Mouse (Mus musculus): ENCODE measurements around the gene Sbk2. TPM values are rescaled to one million over a fixed set of nuclear protein-coding genes. Genes with fewer than 3 reads are reported as not detected.

Sbk2 gene
- polyA plus RNA-seq, 1 experiment from 2014 or later, result not detected

DNA sequence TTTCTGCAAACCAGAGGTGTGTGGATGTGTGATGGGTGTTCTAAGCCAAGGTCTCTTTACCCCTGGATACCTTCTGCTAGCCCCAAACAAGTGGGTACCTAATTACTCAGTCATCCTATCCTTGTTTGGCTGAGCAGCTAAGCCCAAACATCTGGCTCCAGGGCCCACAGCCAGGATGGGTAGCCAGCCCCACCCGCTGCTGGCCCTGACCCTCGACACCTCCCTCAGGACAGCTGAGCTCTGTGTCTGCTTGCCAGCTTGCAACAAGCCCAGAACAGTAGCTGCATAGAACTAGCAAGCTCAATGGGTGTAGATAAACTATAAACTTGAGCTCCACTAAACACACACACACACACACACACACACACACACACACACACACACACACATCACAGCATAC lies 16.4 kb downstream of the Sbk2 start:
- no peak for ATAC-seq (ENCODE audit: low FRiP score)
- Histone ChIP-seq H3K4me2 (no peak overlapping the region), H3K27me3 (no peaks in the 10 kb centered on the region), H3K36me3 (replicated peaks) (no peaks in the 10 kb centered on the region), H3K9ac (no peak overlapping the region), H3K4me1 (peaks cover 4% of the 10 kb centered on the region; the same call in 1 of the 2 replicates), H3K9me3 (no peaks in the 10 kb centered on the region), H3K4me3 (replicated peaks) (no peak overlapping the region), H3K27ac (no peak overlapping the region)
- 73% methylated on average over 2 of the region's 2 CpGs for WGBS

- Histone ChIP-seq H3K36me3 (replicated peaks) (no peaks in the 10 kb centered on the region), H3K9me3 (no peaks in the 10 kb centered on the region), H3K9ac (no peak overlapping the region; the same call in 1 of the 2 replicates), H3K27me3 (no peaks in the 10 kb centered on the region), H3K4me2 (peak overlapping the region; percentile 45), H3K4me3 (replicated peaks) (peak overlapping the region; percentile 28), H3K27ac (no peak overlapping the region), H3K4me1 (peaks cover 4% of the 10 kb centered on the region; the same call in 1 of the 2 replicates)
- WGBS, result 19% methylated on average over 15 of the region's 15 CpGs
- ATAC-seq (ENCODE audit: low FRiP score), result peak; percentile 76
Observed at GRCm38 (mm10) chr7:4943223-4943815, 20.9 kb downstream of the Sbk2 start.

- H3K9ac ChIP-seq, result no peak overlapping the region
- H3K4me1 ChIP-seq, result peaks cover 4% of the 10 kb centered on the region; the same call in 1 of the 2 replicates
- H3K27ac ChIP-seq, result no peak overlapping the region
- H3K4me3 ChIP-seq (replicated peaks), result no peak overlapping the region
- no peaks in the 10 kb centered on the region for H3K27me3 ChIP-seq
- H3K36me3 ChIP-seq (replicated peaks), result no peaks in the 10 kb centered on the region
- ATAC-seq (ENCODE audit: low FRiP score), result no peak
- 56% methylated on average over 5 of the region's 5 CpGs for WGBS
- H3K4me2 ChIP-seq, result no peak overlapping the region
- no peaks in the 10 kb centered on the region for H3K9me3 ChIP-seq
Observed at GRCm38 (mm10) chr7:4942673-4943072, 21.5 kb downstream of the Sbk2 start.

DNA sequence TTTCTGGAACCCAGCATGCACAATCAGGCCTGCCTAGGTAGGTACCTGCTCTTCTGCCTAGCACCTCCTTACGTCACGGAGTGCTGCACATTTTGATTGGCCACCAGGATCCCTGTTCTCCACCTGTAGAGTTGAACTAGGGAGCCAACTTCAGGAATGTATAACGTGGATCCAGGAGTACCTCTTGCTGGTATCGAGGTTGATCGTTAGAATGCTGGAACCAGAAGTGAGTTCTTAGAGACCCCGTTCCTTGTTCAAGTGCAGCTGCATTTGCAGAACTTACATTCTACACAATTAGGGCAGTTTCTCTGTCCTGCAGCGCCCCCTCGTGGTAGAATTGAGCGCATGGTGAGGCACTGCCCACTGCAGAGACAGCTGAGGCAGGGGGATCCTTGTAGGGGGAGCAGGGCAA lies 24.1 kb downstream of the Sbk2 start:
- H3K9ac ChIP-seq, result no peak overlapping the region
- no peak overlapping the region for H3K27ac ChIP-seq
- H3K4me3 ChIP-seq (replicated peaks), result no peak overlapping the region
- no peaks in the 10 kb centered on the region for H3K9me3 ChIP-seq
- H3K4me2 ChIP-seq, result no peak overlapping the region
- 21% methylated on average over 9 of the region's 9 CpGs for WGBS
- no peaks in the 10 kb centered on the region for H3K36me3 ChIP-seq (replicated peaks)
- ATAC-seq (ENCODE audit: low FRiP score), result peak; percentile 67; the same call in 1 of the 2 replicates
- peaks cover 4% of the 10 kb centered on the region; the same call in 1 of the 2 replicates for H3K4me1 ChIP-seq
- H3K27me3 ChIP-seq, result no peaks in the 10 kb centered on the region

DNA sequence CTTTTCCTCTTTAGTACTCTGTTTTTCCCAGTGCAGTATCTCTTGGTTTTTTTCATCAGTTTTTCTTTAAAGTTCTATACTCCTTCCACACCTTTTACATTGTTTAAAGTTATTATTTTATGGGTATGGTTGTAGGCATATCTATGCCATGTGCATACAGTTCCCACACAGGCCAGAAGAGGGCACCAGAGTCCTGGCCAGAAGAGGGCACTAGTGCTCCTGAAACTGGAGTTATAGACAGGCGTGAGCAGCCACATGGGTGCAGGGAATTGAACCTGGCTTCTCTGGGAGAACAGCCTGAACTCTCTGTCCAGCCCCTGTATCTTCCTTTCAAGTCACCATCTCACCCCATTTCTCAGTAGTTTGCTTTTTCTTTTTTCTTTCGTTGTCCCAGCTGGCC lies 25.8 kb downstream of the Sbk2 start:
- ATAC-seq (ENCODE audit: low FRiP score), result no peak; the same call in 1 of the 2 replicates
- WGBS, result 30% methylated on average over 2 of the region's 2 CpGs

DNA sequence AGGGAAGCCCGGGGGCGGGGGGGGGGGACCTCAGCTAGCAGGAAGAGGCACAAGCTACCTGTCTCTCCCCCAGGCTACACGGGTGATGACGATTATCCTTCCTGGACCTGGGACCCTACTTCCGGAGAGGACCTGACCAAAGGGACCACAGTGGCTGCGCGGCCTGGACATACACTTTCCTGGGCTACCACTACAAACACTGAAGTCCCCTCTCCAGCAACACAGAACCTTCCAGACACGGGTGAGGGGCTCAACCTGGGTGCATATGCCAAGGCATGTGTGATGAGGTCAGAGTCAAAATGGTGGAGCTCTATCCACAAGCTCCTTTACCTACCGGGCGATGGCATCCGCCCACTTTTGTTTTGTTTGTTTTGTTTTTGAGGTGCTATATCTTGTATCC lies 26.8 kb downstream of the Sbk2 start:
- Histone ChIP-seq H3K9me3 (0 out of 2 replicates have a peak, but pooled peaks cover 7% of the 10 kb centered on the region), H3K27ac (no peak overlapping the region), H3K4me2 (no peak overlapping the region), H3K36me3 (replicated peaks) (no peaks in the 10 kb centered on the region), H3K27me3 (no peaks in the 10 kb centered on the region), H3K4me1 (no peaks in the 10 kb centered on the region), H3K4me3 (replicated peaks) (no peak overlapping the region), H3K9ac (no peak overlapping the region)
- 87% methylated on average over 10 of the region's 11 CpGs for WGBS
- ATAC-seq (ENCODE audit: low FRiP score), result no peak

More for the DNA sequence above, 25.8 kb downstream of the Sbk2 start:
- Histone ChIP-seq H3K4me1 (peaks cover 2% of the 10 kb centered on the region; the same call in 1 of the 2 replicates), H3K27me3 (no peaks in the 10 kb centered on the region), H3K4me3 (replicated peaks) (no peak overlapping the region), H3K9me3 (0 out of 2 replicates have a peak, but pooled peaks cover 7% of the 10 kb centered on the region), H3K36me3 (replicated peaks) (no peaks in the 10 kb centered on the region), H3K4me2 (no peak overlapping the region), H3K9ac (no peak overlapping the region), H3K27ac (no peak overlapping the region)

- H3K27ac ChIP-seq, result no peak overlapping the region
- H3K27me3 ChIP-seq, result no peaks in the 10 kb centered on the region
- no peak overlapping the region for H3K9ac ChIP-seq
- H3K4me1 ChIP-seq, result no peaks in the 10 kb centered on the region
- no peak overlapping the region for H3K4me2 ChIP-seq
- ATAC-seq (ENCODE audit: low FRiP score), result no peak
- 84% methylated on average over 10 of the region's 10 CpGs for WGBS
- H3K9me3 ChIP-seq, result 0 out of 2 replicates have a peak, but pooled peaks cover 7% of the 10 kb centered on the region
- H3K4me3 ChIP-seq (replicated peaks), result no peak overlapping the region
- no peaks in the 10 kb centered on the region for H3K36me3 ChIP-seq (replicated peaks)
Observed at GRCm38 (mm10) chr7:4936832-4937231, 27.4 kb downstream of the Sbk2 start.

DNA sequence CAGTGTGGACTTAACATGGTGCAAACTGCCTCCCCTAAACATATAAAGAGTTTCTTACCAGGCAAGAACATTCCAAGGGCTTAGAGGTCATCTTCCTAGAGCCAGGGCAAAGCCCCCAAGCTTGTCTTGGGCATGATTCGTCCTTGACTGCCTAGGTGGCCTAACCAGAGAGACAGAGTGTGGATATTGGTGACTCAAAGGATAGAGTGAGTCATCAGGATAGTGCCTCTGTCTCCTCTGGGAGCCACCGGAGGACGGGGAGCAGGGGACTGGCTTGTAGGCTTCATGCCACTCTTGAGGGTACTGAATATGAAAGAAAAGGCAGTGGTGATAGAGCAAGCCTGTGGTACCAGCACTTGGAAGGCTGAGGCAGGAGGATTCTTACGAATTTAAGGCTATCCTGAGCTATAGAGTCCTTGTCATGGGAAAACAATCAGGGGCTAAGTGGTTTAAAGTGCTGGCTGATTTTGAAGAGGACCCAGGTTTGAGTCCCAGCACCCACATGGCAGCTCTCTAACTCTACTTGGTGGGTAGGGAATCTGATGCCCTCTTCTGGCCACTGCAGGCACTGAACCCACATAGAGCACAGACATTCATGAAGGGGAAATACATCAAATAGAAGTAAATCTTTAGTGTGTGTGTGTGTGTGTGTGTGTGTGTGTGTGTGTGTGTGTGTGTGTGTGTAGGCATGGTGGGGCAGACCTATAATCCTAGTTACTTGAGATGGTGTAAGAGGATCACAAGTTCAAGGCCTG lies 29.9 kb downstream of the Sbk2 start:
- no peak overlapping the region for H3K27ac ChIP-seq
- no peak overlapping the region for H3K4me2 ChIP-seq
- WGBS, result 74% methylated on average over 4 of the region's 4 CpGs
- H3K9ac ChIP-seq, result no peak overlapping the region
- H3K4me3 ChIP-seq (replicated peaks), result no peak overlapping the region
- no peaks in the 10 kb centered on the region for H3K36me3 ChIP-seq (replicated peaks)
- 0 out of 2 replicates have a peak, but pooled peaks cover 7% of the 10 kb centered on the region for H3K9me3 ChIP-seq
- no peaks in the 10 kb centered on the region for H3K4me1 ChIP-seq
- ATAC-seq (ENCODE audit: low FRiP score), result no peak
- H3K27me3 ChIP-seq, result no peaks in the 10 kb centered on the region

DNA sequence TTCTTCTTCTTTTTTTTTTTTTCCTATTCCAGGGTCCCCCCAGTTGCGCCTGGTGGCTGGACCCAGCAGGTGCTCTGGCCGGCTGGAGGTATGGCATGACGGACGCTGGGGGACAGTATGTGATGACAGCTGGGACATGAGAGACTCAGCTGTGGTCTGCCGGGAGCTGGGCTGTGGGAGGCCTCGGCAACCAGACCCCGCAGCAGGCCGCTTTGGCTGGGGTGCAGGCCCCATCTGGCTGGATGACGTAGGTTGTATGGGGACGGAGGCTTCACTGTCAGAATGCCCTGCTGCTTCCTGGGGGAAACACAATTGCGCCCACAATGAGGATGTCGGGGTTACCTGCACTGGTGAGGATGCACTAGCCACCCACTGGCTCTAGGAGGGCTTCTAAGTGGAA lies 31.1 kb downstream of the Sbk2 start:
- 84% methylated on average over 12 of the region's 12 CpGs for WGBS
- no peak overlapping the region for H3K4me3 ChIP-seq (replicated peaks)
- ATAC-seq (ENCODE audit: low FRiP score), result no peak

DNA sequence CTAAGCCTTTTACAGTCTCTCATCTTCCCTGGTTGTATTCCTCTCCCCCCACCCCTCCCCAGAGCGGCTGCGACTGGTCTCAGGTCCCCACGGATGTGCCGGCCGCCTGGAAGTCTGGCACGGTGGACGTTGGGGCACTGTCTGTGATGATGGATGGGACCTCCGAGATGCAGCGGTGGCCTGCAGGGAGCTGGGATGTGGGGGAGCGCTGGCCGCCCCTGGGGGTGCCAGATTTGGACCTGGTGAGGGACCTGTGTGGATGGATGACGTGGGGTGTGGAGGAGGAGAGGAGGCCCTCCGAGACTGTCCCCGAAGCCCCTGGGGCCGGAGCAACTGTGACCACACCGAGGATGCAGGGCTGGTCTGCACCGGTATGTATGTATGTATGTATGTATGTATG lies 35.9 kb downstream of the Sbk2 start:
- no peak overlapping the region for H3K4me3 ChIP-seq (replicated peaks)
- no peak overlapping the region for H3K27ac ChIP-seq
- no peaks in the 10 kb centered on the region for H3K9me3 ChIP-seq
- 86% methylated on average over 17 of the region's 17 CpGs for WGBS
- no peak overlapping the region for H3K9ac ChIP-seq
- H3K36me3 ChIP-seq (replicated peaks), result no peaks in the 10 kb centered on the region
- H3K27me3 ChIP-seq, result no peaks in the 10 kb centered on the region
- ATAC-seq (ENCODE audit: low FRiP score), result no peak
- no peak overlapping the region for H3K4me2 ChIP-seq
- H3K4me1 ChIP-seq, result peaks cover 38% of the 10 kb centered on the region

More for the DNA sequence above, 31.1 kb downstream of the Sbk2 start:
- H3K4me1 ChIP-seq, result no peaks in the 10 kb centered on the region
- no peak overlapping the region for H3K9ac ChIP-seq
- H3K4me2 ChIP-seq, result no peak overlapping the region
- no peaks in the 10 kb centered on the region for H3K36me3 ChIP-seq (replicated peaks)
- no peaks in the 10 kb centered on the region for H3K27me3 ChIP-seq
- no peak overlapping the region for H3K27ac ChIP-seq
- H3K9me3 ChIP-seq, result 0 out of 2 replicates have a peak, but pooled peaks cover 7% of the 10 kb centered on the region

GRCm38 (mm10) chr7:4927711-4928110 lies 36.5 kb downstream of the Sbk2 start:
- Histone ChIP-seq H3K4me3 (replicated peaks) (no peak overlapping the region), H3K9me3 (no peaks in the 10 kb centered on the region), H3K4me1 (peaks cover 44% of the 10 kb centered on the region), H3K27ac (no peak overlapping the region), H3K36me3 (replicated peaks) (no peaks in the 10 kb centered on the region), H3K27me3 (no peaks in the 10 kb centered on the region), H3K4me2 (no peak overlapping the region), H3K9ac (no peak overlapping the region)
- 70% methylated on average over 8 of the region's 8 CpGs for WGBS
- no peak for ATAC-seq (ENCODE audit: low FRiP score)

GRCm38 (mm10) chr7:4926849-4927248 lies 37.4 kb downstream of the Sbk2 start:
- Histone ChIP-seq H3K27ac (no peak overlapping the region), H3K4me2 (no peak overlapping the region), H3K4me1 (peaks cover 50% of the 10 kb centered on the region), H3K9ac (0 out of 2 replicates have a peak overlapping the region, but pooled peaks have one; percentile 33), H3K4me3 (replicated peaks) (no peak overlapping the region), H3K9me3 (no peaks in the 10 kb centered on the region), H3K36me3 (replicated peaks) (no peaks in the 10 kb centered on the region), H3K27me3 (no peaks in the 10 kb centered on the region)
- 74% methylated on average over 16 of the region's 16 CpGs for WGBS
- no peak for ATAC-seq (ENCODE audit: low FRiP score)

Measured in forebrain, embryonic 12.5 days (tissue).